Mouse (Mus musculus) heart, postnatal 14 days (tissue): Measurements from ENCODE around the gene Rapgef1. TPM values are rescaled to one million over a fixed set of nuclear protein-coding genes. Genes with fewer than 3 reads are reported as not detected.

Experiments used
- DNase-seq, 2 experiments: peaks; one replicate each; pipeline ENCODE4 v3.0.0; 2021 to 2022
- intact Hi-C: fragments of 180-260 bp; cut with DNase I; formaldehyde crosslinking; loops from one replicate; pipeline ENCODE4 v1.15.1; 2025
- total RNA-seq, 2 experiments: library from RNA; stranded (reverse); gene quantifications; 2 replicates each; pipeline ENCODE4 v1.2.3; 2021

Gene Rapgef1
- total RNA-seq, 2 experiments from 2014 or later: 89.6 to 91.6 TPM

GRCm38 (mm10) chr2:29639953-29640743, 20.6 kb downstream of the Rapgef1 start:
- no peak for DNase-seq
- intact Hi-C loops: no loop called here

GRCm38 (mm10) chr2:29641707-29642106, 22.2 kb downstream of the Rapgef1 start:
- intact Hi-C loops: no loop called here
- no peak for DNase-seq

GRCm38 (mm10) chr2:29643418-29643817, 23.9 kb downstream of the Rapgef1 start:
- intact Hi-C loops: no loop called here
- DNase-seq: peak; percentile 44 to 52

DNA sequence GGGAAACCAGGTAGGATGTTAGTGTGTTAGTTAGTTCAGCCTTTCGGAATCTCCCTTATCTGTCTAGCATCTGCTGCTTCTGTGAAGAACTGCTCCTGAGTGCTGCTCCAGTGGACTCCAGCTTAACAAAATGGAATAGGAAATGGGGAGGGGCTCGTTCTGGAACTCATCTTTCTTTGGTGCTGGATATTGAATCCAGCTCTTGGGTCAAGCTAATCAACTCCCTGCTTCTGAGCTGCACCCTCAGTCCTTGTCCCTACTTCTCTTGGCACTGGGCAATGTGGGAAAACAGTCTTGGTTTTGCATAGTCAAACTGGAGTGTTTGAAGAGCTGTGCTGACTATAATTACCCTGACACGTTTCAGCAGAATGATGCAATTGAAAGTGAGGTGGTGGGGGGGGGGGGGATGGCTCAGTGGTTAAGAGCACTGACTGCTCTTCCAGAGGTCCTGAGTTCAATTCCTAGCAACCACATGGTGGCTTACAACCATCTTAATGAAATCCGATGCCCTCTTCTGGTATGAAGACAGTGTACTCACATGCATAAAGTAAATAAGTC, 25.6 kb downstream of the Rapgef1 start:
- DNase-seq: no peak
- intact Hi-C loops: loop anchor here (2.0 kb wide), 1 partner anchor 24 kb away; no protein-coding TSS in a partner anchor

DNA sequence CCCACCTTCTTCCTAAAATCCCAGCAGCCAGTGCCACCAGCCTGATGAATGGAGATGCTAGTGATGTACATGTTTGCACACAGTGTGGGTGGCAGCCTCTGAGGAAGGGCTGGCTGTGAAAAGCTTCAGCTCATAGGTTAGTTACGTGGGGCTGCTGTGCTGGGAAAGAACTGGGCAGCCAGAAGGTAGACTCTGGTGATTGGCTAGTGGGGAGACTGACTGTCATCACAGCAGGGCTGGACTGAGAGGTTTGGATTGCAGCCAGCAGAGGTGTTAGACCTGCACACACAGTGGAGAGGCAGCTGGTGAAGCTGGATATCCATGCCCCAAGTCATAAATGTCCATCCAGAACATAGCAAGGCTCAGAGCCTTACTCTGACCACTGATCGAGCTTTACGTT, 27.1 kb downstream of the Rapgef1 start:
- peak in 1 of 2 experiments; percentile 37 for DNase-seq
- intact Hi-C loops: no loop called here

DNA sequence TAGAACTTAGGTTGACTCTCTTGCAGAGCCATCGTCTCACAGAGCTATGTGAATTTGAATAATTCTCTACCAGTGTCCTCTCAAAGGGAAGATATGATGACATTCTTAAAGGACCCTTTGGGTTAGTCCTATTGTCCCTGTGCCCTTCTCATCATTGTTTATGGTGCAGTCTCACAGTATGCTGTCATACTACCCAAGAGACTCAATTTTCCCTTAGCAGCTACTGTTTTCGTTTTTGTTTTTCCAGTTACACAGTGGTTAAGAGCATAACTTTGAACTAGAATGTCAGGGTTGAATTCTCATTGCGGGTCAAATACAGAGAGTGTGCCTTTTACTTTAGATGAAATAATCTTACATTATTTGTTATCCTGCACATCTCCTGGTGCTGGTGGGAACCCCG, 27.6 kb downstream of the Rapgef1 start:
- DNase-seq: no peak
- intact Hi-C loops: no loop called here

DNA sequence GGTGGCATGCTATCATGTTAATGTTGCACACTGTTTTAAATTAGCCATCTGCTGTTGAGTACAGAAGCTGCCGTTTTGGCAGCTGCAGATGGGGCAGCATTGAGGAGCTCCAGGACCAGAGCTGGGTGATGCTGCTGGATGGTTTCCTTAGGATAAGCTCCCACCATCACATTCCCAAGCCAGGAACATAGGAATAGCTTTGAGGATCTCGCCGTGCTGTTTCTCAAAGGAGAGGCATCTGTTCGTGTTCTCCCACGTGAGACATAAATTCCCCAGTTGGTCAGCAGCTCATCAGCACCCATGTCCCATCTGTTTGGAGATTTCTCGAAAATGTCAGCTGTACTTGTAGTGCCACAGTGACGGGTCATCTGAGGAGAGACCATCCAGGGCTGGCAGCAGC, 28.3 kb downstream of the Rapgef1 start:
- intact Hi-C loops: no loop called here
- DNase-seq: no peak

GRCm38 (mm10) chr2:29648956-29649794, 29.7 kb downstream of the Rapgef1 start:
- intact Hi-C loops: no loop called here

DNA sequence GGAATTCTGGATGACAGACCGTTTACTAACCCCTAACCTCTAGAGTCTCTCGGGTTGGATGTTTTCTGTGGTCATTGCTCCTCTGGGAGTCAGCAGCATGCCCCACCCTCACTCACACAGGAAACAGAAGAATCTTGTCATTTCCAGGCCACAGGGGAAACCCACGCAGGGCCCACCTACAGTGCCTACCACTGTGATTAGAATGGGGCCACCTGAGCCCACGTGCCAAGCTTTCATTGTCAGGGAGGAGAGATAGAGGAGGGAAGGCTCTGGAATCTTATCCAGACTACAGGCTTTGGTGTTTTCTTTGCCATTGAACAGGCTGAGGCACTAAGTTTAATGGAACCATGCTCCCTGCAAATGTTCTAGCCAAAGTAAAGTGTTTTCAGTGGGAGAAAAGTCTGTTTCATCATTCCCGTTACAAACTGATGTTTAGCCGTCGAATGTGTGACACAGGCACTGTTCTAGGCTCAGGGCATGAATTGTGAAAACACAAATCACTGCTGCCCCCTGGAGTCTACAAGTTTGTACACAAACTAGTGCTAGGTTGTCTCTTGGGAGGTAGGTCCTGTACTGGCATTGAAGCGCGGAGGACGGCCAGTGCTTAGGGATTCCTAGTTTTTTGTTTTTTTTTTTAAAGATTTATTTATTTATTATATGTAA, 30.4 kb downstream of the Rapgef1 start:
- intact Hi-C loops: loop anchor here (1.0 kb wide), 1 partner anchor 31 kb away; the partner anchor contains the start of gene Rapgef1
- DNase-seq: peak; percentile 52 to 68

More at GRCm38 (mm10) chr2:29648956-29649794, 29.7 kb downstream of the Rapgef1 start:
- peak in 1 of 2 experiments; percentile 36 for DNase-seq

GRCm38 (mm10) chr2:29651876-29652275, 32.4 kb downstream of the Rapgef1 start:
- no peak for DNase-seq
- intact Hi-C loops: no loop called here

GRCm38 (mm10) chr2:29655433-29655832, 35.9 kb downstream of the Rapgef1 start:
- DNase-seq: no peak

DNA sequence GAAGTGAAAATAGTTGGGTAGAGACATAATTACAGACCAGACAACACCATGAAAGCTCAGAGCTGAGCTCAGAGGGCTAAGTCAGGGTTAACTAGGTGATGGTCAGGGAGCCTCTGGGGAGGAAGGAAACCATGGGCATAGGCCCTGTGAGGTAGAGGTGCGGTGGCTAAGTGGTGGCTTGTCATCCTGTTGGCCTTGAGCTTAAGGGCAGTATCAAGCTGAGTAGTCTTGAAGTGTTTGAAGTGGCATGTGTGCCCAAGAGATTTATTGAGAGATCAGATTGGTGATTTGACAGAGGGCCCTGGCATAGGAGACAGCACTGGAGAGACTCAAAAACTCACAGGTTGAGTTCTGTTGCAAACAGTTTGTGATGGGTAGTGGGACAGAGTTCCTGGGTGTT, 36.6 kb downstream of the Rapgef1 start:
- no peak for DNase-seq
- intact Hi-C loops: no loop called here

More at GRCm38 (mm10) chr2:29655433-29655832, 35.9 kb downstream of the Rapgef1 start:
- intact Hi-C loops: no loop called here

DNA sequence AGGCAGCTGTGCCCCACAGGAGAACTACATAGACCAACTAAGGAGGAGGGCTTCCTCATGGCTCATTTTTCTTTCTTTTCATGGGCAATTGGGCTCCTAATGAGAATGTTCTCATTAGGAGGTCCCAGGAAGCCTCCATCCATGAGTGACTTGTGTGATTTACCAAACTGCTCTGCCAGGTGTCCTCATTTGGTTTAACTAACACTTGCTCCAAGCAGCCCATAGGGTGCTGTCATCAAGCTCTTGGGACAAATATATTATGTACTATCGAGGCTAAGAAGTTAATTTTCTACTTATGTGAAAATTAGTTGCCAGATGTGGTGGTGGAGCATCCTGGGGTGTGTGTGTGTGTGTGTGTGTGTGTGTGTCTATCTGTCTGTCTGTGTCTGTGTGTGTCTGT, 37.6 kb downstream of the Rapgef1 start:
- intact Hi-C loops: no loop called here
- DNase-seq: no peak

DNA sequence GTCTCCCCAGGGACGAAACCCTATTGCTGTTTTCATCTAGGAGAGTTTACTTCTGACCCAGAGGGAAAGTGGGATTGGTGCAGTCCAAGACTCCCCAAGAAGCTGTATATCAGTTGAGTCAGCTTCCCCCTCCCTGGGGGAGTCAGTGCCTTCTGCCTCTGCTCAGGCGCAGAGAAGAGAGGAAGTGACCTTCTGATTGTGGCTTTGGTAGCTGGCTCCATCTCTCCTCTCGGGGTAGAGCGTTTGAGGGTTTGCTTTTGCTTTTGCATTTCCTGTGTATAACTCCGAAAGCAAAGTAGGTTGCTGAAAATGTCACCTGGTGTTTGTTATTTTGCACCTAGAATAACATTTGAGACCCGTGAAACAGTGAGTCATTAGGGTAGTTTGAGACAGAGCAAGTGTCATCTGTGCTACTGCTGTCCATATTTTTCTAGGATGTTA, 42.3 kb downstream of the Rapgef1 start:
- DNase-seq: peak; percentile 34 to 43
- intact Hi-C loops: no loop called here

DNA sequence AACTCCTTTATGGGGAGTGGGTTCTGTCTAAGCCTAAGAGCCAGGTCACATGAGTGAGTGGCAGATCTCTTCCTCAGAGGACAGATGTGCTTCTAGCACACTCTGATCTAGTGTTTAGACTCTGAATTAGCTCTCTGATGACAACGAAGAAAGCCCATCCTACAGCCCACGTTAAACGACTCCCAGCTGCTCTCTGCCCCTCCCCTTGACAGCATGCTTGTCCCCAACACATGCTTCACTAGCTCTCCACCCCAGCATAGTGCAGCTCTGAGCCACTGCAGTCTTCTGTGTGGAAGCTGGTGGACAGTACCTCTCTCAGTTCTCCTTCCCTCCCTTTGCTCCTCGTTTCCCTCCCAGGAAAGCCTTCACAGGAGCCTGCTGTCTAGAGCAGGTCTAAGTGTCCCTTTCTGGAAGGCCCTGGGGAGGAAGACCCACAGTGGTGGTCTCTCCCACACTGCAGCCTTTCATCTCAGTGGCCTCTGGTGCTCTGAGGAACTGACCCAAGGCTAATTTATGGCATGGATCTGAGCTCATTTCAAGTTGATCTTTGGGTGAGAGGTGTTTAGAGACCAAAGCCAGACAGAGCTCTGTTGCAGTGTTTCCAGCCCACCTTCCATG, 43.8 kb downstream of the Rapgef1 start:
- DNase-seq: no peak

DNA sequence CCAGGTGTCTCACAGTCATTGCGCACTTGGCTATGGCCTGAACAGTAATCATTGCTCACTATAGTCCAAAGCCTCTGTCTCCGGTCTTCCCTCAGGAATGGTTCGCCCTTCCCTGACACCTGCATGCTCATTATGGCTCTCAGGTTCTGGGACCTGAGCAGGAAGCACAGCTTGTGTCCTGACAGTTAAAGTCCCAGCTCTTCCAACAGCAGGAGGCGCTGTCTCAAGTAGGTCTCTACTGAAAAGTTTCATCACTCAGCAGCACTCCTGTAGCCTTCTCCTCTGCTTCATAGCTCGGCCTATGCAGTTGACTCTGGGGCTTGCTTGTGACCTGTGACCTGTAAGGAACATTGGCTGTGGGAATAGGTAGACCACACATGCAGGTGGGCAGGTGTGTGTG, 45.9 kb downstream of the Rapgef1 start:
- DNase-seq: no peak
- intact Hi-C loops: no loop called here

More for the DNA sequence above, 43.8 kb downstream of the Rapgef1 start:
- intact Hi-C loops: no loop called here

GRCm38 (mm10) chr2:29666589-29666988, 47.1 kb downstream of the Rapgef1 start:
- intact Hi-C loops: no loop called here
- peak; percentile 39 to 45 for DNase-seq

DNA sequence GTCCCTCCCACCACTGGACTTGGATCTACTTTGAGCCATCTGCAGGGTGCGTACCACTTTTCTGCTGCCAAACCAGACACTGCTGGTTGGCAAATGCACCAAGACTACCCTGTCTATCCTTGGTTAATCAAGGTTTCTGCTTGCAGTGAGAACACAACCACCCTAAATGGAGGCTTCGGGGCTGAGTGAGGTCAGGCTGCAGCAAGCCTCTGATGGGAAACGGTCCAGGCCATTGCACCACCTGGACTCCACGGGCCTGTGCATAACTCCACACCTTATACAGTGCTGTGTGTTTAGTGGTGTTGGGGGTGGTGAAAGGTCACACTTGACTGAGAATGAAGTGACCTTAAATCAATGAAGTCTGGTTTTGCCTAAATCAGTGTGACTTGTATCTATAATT, 47.6 kb downstream of the Rapgef1 start:
- no peak for DNase-seq
- intact Hi-C loops: no loop called here

DNA sequence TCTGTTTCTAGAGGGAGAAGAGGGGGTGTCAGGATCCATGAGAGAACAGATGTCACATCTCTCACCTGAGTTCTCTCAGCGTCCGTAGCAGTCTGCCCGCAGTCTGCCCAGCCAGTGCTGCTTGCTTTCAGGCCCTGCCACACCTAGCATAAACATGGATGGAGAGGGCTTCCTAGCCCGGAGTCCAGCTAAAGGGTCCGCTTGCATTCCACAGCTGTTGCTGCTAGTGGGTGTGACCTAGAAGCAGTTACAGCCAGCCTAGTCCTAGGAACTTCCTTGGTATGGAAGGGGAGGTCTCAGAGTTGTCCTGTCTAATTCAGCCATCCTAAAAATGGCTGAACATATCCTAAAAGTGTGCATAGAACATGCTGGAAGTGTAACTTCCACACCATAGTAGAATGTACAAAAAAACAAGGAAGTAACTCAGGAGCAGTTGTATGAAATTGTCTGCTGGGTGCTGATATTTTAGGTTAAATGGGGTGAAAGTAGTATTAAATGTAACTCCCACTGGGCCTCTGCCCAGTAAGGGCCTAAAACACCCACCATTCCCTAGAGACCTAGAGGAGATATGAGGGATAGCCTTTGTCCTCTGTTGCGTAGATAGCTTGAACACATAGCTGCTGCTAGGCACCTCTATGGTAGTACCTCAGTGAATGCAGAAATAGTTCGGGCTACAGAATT, 48.6 kb downstream of the Rapgef1 start:
- DNase-seq: no peak
- intact Hi-C loops: no loop called here
